Mouse (Mus musculus) adrenal gland, adult (tissue): ENCODE results near the gene Tmc2.

Source experiments
- DNase-seq, 2 experiments: peaks; one replicate each; pipeline ENCODE4 v3.0.0; 2022 to 2023; ENCODE audit warnings: low spot score in 1 of 2; ENCODE audit not compliant: inconsistent age in 2 of 2

Gene Tmc2

GRCm38 (mm10) chr2:130194894-130195293, at the start of gene Tmc2:
Tmc2 (plus strand) TSS chr2:130195194.
- no peak for DNase-seq

DNA sequence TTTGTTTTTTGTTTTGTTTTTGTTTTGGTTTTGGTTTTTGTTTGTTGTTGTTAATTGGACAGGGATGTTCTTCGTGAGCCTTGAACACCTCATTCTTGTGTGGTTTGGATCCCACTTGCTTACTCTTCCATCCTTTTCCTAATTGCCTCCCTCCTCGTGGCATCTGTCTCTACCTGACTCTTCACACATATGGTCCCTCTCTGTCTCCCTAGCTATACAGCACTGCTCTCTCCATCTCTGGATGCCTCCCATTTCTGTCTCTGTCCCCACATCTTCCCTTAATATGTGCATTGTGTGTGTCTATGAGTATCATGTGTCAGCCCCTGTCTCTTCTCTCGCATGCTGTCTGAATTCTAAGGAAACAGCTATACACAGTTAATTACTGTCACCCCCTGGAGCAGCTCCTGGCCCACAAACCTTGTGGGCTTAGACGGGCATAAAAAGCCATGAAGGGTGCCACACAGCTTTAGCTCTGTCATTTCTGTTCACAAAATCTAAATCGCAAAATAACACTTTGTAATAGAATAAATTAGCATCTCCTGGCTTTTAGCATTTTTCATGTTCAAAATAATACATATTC, 48.8 kb upstream of the Tmc2 start:
- no peak for DNase-seq

DNA sequence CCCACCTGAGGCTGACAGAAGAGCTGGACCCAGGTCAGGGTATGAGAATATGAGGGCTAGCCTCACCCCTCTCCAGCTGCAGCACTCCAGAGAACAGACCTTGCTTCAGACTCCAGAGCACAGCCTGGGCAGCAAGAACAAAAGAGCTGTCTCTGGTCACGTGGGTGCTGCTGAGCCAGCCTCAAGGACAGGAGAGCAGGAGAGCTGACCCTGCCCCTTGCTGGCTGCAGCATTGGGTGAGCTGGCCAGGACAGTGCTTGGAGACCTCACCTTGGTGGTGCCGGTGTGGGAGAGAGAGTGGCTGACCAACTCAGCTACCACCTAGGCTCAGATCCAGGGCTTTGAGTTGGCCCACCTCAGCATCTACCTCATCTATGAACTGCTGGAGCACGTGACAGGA, 39.8 kb upstream of the Tmc2 start:
- peak; percentile 53 to 74 for DNase-seq

GRCm38 (mm10) chr2:130155851-130156250, 39.1 kb upstream of the Tmc2 start:
- DNase-seq = no peak

- no peak for DNase-seq
Observed at GRCm38 (mm10) chr2:130157231-130158087, 37.5 kb upstream of the Tmc2 start.

- no peak for DNase-seq
Observed at GRCm38 (mm10) chr2:130158088-130158437, 36.9 kb upstream of the Tmc2 start.

GRCm38 (mm10) chr2:130162701-130163100, 32.3 kb upstream of the Tmc2 start:
- no peak for DNase-seq

DNA sequence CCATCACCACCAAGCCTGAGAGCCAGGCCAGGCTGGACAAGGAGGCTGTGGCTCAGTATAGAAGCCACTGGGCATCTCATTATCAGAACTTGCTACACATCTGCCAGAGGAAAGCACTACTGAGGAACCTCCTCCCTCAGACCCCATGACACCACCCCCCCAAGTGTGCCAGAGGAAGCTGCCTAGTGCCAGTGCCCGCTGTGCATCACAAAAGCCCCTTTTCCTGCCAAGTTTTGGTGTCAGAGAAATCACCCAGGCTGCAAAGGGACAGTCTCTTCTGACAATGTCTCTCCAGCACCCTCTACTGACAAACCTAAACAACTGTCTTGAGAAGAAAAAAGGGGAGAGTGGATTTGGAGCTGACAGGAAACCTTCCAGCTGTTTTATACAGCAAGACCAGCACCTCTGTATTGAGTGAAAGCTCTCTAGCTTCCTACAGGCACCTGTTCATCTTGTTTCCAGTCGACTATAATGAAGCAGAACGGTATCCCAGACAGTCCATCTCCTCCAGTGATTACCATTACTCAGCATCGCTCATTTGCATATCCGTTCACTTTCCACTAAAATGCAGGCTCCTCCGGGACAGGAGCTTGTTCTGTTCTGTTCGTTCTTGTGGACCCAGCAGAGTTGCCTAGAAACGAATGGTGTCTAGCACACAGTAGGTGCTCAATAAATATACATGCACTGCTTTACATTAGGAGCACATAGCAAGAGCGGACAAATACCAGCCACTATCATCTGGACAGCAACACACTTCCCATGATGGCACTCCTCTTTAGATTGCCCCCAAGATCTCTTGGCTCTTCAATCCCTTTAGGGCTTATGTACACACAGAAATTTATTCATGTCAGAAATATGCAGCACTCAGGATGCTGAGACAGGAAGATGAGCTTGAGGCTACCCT, 28.4 kb upstream of the Tmc2 start:
- peak in 1 of 2 experiments; percentile 50 for DNase-seq

DNA sequence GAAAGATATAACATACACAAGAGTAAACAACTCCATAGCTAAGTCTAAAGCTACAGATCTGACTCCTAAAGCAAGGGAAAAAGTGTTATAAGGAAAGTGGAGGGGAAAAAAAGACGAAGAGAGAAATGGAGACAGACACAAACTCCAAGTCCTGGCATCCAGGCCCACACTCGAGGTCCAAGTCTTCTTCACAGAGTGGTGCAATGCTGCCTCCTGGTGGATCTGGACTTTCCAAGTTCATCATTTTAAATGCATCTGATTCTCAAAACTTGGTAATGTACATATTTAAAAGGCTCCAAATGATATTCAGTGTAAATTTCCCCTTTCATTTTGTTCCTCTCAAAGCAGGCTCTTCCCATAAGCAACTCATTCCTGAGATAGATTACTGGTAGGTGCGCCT, 27.1 kb upstream of the Tmc2 start:
- peak; percentile 36 to 82 for DNase-seq

DNA sequence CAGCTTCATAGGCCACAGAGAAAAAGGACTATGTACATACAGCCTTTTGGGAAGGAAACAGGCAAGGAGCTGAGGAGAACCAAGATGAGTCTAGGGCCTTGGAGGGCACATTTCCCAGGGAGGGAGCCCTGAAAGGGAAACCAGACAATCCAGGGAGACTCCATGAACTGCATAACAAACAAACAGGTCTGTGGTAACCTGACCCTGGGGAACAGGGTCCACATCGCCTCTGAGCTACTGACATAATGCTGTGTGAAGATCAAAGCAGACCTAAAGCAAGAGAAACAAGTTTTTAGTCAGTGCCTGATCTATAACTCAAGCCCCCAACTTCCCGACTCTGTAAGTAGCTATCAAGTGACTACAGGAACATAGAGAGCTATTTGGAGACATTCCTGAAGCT, 23.3 kb upstream of the Tmc2 start:
- DNase-seq = no peak

GRCm38 (mm10) chr2:130176820-130177219, 18.2 kb upstream of the Tmc2 start:
- DNase-seq = no peak

DNA sequence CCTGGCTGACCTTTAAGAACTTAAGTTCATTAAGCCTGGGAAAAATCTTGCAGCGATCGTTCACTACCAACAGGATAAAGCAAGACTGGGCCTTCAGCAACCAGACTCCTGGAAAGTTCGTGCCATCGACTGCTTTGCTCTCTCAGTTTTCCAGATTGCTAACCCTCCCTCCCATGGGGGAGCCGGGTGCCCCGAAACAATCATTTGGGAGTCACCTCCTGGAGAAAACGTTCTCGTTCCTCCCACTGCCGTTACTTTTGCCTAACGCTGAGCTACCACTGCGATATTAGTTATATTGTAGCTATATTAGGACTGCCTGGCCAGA, 16.7 kb upstream of the Tmc2 start:
- no peak for DNase-seq

DNA sequence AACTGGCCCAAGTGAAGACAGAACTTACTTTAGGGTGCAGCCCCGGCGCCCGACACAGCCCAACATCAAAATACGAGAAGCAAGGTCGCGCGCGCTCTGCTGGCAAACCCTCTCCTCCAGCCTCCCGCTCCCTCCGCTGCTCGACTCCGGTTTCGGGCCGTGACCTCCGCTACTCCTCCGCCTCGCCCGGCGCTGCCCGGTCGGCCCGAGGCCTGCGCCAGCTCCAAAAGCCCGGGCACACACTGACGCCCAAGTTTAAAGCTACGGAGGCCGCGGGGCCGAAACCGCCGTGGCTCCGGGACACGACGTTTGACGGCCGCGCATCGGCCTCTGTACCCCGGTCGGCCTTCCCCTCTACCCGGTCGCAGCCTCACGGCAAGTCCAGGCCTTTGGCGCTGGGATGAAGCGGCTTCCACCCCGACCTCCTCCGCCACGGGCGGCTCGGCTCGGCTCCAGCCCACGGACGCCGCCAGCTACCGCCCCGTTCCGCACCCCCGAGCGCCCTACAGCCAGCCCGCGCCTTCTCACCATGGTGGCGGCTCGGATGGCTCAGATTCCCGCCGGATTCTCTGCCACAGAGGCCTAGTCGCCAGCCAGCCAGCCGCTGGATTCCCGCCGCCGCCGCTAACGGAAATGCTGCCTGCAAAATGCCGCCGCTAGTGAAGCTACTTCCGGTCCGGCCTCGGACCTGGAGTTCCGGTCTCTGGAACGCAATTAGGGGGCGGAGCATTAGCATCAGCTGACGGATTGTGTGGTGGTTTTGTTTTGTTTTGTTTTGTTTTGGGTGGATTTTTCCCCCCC, 16.1 kb upstream of the Tmc2 start, which contains the start of gene Snrpb:
Gene Snrpb, minus strand, starts transcription at position 698 of the 801 bp plus-strand sequence.
- DNase-seq = peak; percentile 92 to 97

- DNase-seq = no peak
Observed at GRCm38 (mm10) chr2:130179507-130180019, 15.4 kb upstream of the Tmc2 start.

- no peak for DNase-seq
Observed at GRCm38 (mm10) chr2:130188391-130188790, 6.6 kb upstream of the Tmc2 start.

DNA sequence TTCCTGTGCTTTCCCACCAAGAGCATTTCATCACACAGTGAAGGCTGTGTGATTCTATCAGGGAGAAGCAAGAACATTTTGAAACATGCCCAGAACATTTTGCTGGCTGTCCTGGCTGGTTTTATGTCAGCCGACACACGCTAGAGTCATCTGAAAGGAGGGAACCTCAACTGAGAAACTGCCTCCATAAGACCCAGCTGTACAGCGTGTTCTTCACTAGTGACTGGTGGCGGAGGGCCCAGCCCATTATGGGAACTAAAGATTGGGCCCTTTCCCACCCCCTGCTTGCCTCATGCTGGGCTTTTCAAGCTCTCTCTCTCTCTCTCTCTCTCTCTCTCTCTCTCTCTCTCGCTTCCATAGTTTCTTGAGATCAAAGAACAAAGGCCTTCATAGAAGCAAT, 6.0 kb downstream of the Tmc2 start:
- no peak for DNase-seq

GRCm38 (mm10) chr2:130207376-130207775, 12.4 kb downstream of the Tmc2 start:
- DNase-seq = no peak

GRCm38 (mm10) chr2:130207996-130208395, 13.0 kb downstream of the Tmc2 start:
- no peak for DNase-seq

DNA sequence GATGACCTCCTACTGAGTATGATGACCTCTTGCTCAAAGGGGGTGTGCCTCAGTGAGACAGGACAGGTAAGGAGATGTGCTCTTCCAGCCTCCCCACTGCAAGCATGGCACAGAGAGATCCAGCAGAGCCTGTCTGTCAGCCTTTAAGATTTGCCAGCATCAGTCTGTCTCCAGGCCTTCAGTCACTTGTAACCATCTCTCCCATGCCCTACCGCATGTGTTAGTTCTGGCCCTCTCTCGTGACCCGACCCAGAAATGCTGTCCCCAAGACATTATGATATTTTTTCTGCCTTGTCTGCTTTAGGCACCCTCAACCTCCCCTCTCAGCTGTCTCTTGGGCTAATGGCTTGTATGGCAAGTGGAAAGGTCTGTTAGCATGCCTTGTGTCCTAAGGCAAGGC, 14.6 kb downstream of the Tmc2 start:
- no peak for DNase-seq

- DNase-seq = no peak
Observed at GRCm38 (mm10) chr2:130211581-130211980, 16.6 kb downstream of the Tmc2 start.

DNA sequence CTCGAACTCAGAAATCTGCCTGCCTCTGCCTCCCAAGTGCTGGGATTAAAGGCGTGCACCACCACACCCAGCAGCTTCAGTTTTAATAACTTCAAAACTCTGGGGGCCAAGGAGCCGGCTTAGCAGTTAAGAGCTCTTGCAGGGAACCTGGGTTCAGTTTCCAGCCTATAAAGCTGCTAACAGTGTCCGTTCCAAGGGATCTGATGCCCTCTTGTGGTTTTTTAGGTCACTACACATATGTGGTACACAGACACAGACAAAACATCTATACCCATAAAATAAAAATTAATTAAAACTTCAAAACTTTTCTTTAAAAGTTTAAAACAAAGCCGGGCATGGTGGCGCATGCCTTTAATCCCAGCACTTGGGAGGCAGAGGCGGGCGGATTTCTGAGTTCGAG, 51.9 kb downstream of the Tmc2 start:
- peak; percentile 10 to 78 for DNase-seq
